Mouse (Mus musculus): ENCODE measurements around the gene Tbx15. TPM values are rescaled to one million over a fixed set of nuclear protein-coding genes. Genes with fewer than 3 reads are reported as not detected.
A peak's percentile ranks its signal among the peaks of the same experiment; 100 is the strongest.

The Tbx15 gene
- total RNA-seq, 1 experiment: 1.4 TPM

- no peak for DNase-seq (ENCODE audit: low read depth, low spot score)
- H3K27ac ChIP-seq (ENCODE audit: insufficient read depth, low read depth, low read length, poor library complexity, severe bottlenecking): no peak overlapping the region
- TF ChIP-seq ZC3H11A (IDR thresholded peaks at IDR 0.05; ENCODE audit: borderline replicate concordance, low read depth, low read length): no peak
- TF ChIP-seq MAFK (IDR thresholded peaks at IDR 0.05; ENCODE audit: insufficient read depth, low read depth, low read length): peak; percentile 51; the same call in 1 of the 2 replicates
These were observed 9.7 kb downstream of the Tbx15 start for GRCm38 (mm10) chr3:99249906-99250305.

DNA sequence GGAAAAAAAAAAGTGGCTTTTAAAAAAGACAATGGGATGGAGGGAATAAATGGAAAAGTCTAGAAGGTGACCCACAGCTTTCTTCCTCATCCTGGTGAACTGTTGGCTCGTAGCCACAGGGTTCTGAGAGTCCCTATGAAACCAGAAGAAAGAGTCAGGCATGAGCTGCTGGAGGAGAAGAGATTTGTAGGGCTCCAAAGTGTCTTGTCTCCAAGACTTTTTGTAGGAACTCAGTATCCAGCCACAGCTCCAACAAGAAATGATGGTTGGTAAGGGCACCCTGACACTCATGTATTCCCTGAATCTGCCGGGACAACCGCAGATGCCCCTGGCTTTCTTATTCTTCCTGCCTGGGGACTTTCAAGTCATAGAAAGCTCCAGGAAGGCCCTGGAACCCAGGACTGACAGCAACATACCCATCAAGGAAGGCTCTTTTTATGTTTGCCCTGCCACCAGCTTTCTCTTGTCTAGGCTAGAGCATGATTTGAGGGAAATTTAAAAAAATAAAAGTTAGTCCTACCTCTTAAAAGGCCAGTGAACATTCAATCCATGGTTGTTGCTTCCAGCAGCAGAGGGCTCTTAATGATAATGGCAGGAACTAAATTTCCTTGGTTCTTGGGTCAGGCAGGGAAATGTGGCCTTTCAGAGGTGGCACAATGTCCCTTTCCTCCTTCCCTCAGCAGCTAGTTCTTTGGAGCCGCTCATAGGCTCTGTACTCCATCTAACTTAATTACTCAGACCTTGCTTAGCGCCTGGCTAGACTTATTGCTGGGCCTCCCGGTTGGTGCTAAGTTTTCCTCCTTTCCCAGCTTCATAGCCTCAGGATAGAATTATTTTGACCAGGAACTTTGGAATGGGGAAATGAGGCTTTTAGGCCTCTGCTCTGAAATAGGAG lies 11.3 kb downstream of the Tbx15 start:
- Histone ChIP-seq H3K9me3 (ENCODE audit: control insufficient read depth, insufficient read depth, low read depth, low read length) (no peaks in the 10 kb centered on the region), H3K4me1 (ENCODE audit: control insufficient read depth in 2 of 2, insufficient read depth in 2 of 2, low read length in 2 of 2, poor library complexity in 1 of 2) (peaks cover 0 to 8% of the 10 kb centered on the region in 2 experiments; a peak in 1 of 4 replicates), H3K27ac (ENCODE audit: insufficient read depth, low read depth, low read length, poor library complexity, severe bottlenecking) (no peak overlapping the region), H3K36me3 (ENCODE audit: control insufficient read depth, insufficient read depth, low read length, poor library complexity, severe bottlenecking) (no peaks in the 10 kb centered on the region), H3K4me3 (ENCODE audit: insufficient read depth in 1 of 2, low read depth in 1 of 2, low read length in 2 of 2, poor library complexity in 1 of 2, severe bottlenecking in 1 of 2) (no peak overlapping the region), H3K9ac (ENCODE audit: insufficient read depth, low read depth, low read length, poor library complexity, severe bottlenecking) (no peak overlapping the region)
- no peak for DNase-seq (ENCODE audit: low read depth, low spot score)
- in situ Hi-C loops (cut with MboI; ENCODE audit: low sequenced_read_pairs in 2 of 2, unreplicated experiment in 2 of 2): no loop called here
- TF ChIP-seq ZC3H11A (IDR thresholded peaks at IDR 0.05; ENCODE audit: borderline replicate concordance, low read depth, low read length) (no peak), HCFC1 (IDR thresholded peaks at IDR 0.05; ENCODE audit: borderline replicate concordance, insufficient read depth, low read length) (no peak), MAFK (IDR thresholded peaks at IDR 0.05; ENCODE audit: insufficient read depth, low read depth, low read length) (no peak), CHD2 (IDR thresholded peaks at IDR 0.05; ENCODE audit: low read depth, low read length) (no peak), ZNF384 (IDR thresholded peaks at IDR 0.05; ENCODE audit: low read depth, low read length) (no peak)

More at GRCm38 (mm10) chr3:99249906-99250305, 9.7 kb downstream of the Tbx15 start:
- H3K4me1 ChIP-seq (ENCODE audit: control insufficient read depth in 2 of 2, insufficient read depth in 2 of 2, low read length in 2 of 2, poor library complexity in 1 of 2): peaks cover 0 to 8% of the 10 kb centered on the region in 2 experiments; a peak in 1 of 4 replicates
- in situ Hi-C loops (cut with MboI; ENCODE audit: low sequenced_read_pairs in 2 of 2, unreplicated experiment in 2 of 2): no loop called here
- H3K36me3 ChIP-seq (ENCODE audit: control insufficient read depth, insufficient read depth, low read length, poor library complexity, severe bottlenecking): no peaks in the 10 kb centered on the region
- H3K4me3 ChIP-seq (ENCODE audit: insufficient read depth in 1 of 2, low read depth in 1 of 2, low read length in 2 of 2, poor library complexity in 1 of 2, severe bottlenecking in 1 of 2): no peak overlapping the region
- no peaks in the 10 kb centered on the region for H3K9me3 ChIP-seq (ENCODE audit: control insufficient read depth, insufficient read depth, low read depth, low read length)
- no peak overlapping the region for H3K9ac ChIP-seq (ENCODE audit: insufficient read depth, low read depth, low read length, poor library complexity, severe bottlenecking)

GRCm38 (mm10) chr3:99252461-99253091 lies 12.4 kb downstream of the Tbx15 start:
- peaks cover 0 to 10% of the 10 kb centered on the region in 2 experiments; a peak in 1 of 4 replicates for H3K4me1 ChIP-seq (ENCODE audit: control insufficient read depth in 2 of 2, insufficient read depth in 2 of 2, low read length in 2 of 2, poor library complexity in 1 of 2)
- no peak for DNase-seq (ENCODE audit: low read depth, low spot score)
- H3K4me3 ChIP-seq (ENCODE audit: insufficient read depth in 1 of 2, low read depth in 1 of 2, low read length in 2 of 2, poor library complexity in 1 of 2, severe bottlenecking in 1 of 2): no peak overlapping the region
- no peak overlapping the region for H3K9ac ChIP-seq (ENCODE audit: insufficient read depth, low read depth, low read length, poor library complexity, severe bottlenecking)
- H3K9me3 ChIP-seq (ENCODE audit: control insufficient read depth, insufficient read depth, low read depth, low read length): no peaks in the 10 kb centered on the region
- in situ Hi-C loops (cut with MboI; ENCODE audit: low sequenced_read_pairs in 2 of 2, unreplicated experiment in 2 of 2): no loop called here
- no peaks in the 10 kb centered on the region for H3K36me3 ChIP-seq (ENCODE audit: control insufficient read depth, insufficient read depth, low read length, poor library complexity, severe bottlenecking)
- H3K27ac ChIP-seq (ENCODE audit: insufficient read depth, low read depth, low read length, poor library complexity, severe bottlenecking): no peak overlapping the region
- TF ChIP-seq HCFC1 (IDR thresholded peaks at IDR 0.05; ENCODE audit: borderline replicate concordance, insufficient read depth, low read length): no peak
- TF ChIP-seq ZNF384 (IDR thresholded peaks at IDR 0.05; ENCODE audit: low read depth, low read length): peak; percentile 82
- no peak for TF ChIP-seq MAFK (IDR thresholded peaks at IDR 0.05; ENCODE audit: insufficient read depth, low read depth, low read length)

DNA sequence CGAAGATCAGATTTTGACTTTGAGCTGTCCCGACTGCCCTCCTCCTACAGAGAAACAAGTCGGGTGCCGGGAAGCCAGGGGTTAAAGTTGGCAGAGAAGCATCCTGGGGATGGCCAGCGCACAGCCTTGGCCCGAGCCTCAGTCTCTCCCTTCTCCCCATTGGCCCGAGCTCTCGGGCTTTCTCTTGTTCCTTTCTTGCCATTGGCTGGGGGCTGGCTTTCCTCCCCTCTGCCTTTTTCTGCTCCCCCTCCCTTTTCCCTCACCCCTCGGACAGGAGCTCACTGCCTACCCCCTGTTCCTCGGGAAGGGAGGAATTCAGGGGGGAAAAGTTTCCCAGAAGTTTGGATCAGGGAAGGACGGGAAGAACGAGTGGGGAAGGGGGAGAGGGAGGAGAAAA lies 12.9 kb downstream of the Tbx15 start:
- H3K4me1 ChIP-seq (ENCODE audit: control insufficient read depth in 2 of 2, insufficient read depth in 2 of 2, low read length in 2 of 2, poor library complexity in 1 of 2): peaks cover 0 to 11% of the 10 kb centered on the region in 2 experiments; a peak in 1 of 4 replicates
- H3K9ac ChIP-seq (ENCODE audit: insufficient read depth, low read depth, low read length, poor library complexity, severe bottlenecking): no peak overlapping the region

More for the DNA sequence above, 12.9 kb downstream of the Tbx15 start:
- in situ Hi-C loops (cut with MboI; ENCODE audit: low sequenced_read_pairs in 2 of 2, unreplicated experiment in 2 of 2): no loop called here
- H3K36me3 ChIP-seq (ENCODE audit: control insufficient read depth, insufficient read depth, low read length, poor library complexity, severe bottlenecking): no peaks in the 10 kb centered on the region
- TF ChIP-seq ZC3H11A (IDR thresholded peaks at IDR 0.05; ENCODE audit: borderline replicate concordance, low read depth, low read length): no peak
- 0 out of 2 replicates have a peak, but pooled peaks have one; percentile 11 for TF ChIP-seq CHD2 (IDR thresholded peaks at IDR 0.05; ENCODE audit: low read depth, low read length)
- H3K9me3 ChIP-seq (ENCODE audit: control insufficient read depth, insufficient read depth, low read depth, low read length): no peaks in the 10 kb centered on the region
- no peak overlapping the region for H3K27ac ChIP-seq (ENCODE audit: insufficient read depth, low read depth, low read length, poor library complexity, severe bottlenecking)
- DNase-seq (ENCODE audit: low read depth, low spot score): no peak
- H3K4me3 ChIP-seq (ENCODE audit: insufficient read depth in 1 of 2, low read depth in 1 of 2, low read length in 2 of 2, poor library complexity in 1 of 2, severe bottlenecking in 1 of 2): peak overlapping the region in 1 of 2 experiments; percentile 45; a peak in 1 of 4 replicates
